Mouse (Mus musculus): Measurements from ENCODE around the gene Ebf1. TPM values are rescaled to one million over a fixed set of nuclear protein-coding genes. Genes with fewer than 3 reads are reported as not detected.

Ebf1 gene
- polyA plus RNA-seq, 1 experiment from 2014 or later, result 3.6 TPM

GRCm38 (mm10) chr11:44616078-44616787 is 884 bp upstream of the Ebf1 start:
- WGBS, result 15% methylated on average over 18 of the region's 18 CpGs
- Histone ChIP-seq H3K4me3 (ENCODE audit: low read depth, low read length) (peak overlapping the region; percentile 52), H3K36me3 (ENCODE audit: control insufficient read depth, insufficient read depth, low read length) (no peaks in the 10 kb centered on the region), H3K9ac (ENCODE audit: low read length) (no peak overlapping the region; the same call in 1 of the 2 replicates), H3K4me2 (replicated peaks; ENCODE audit: low read depth) (peak overlapping the region; percentile 64), H3K27ac (replicated peaks) (no peak overlapping the region), H3K9me3 (ENCODE audit: control insufficient read depth, low read length) (no peaks in the 10 kb centered on the region), H3K4me1 (replicated peaks; ENCODE audit: control insufficient read depth, insufficient read depth) (no peaks in the 10 kb centered on the region; the same call in 1 of the 2 replicates), H3K27me3 (ENCODE audit: control insufficient read depth, insufficient read depth, low read length) (peaks cover 32% of the 10 kb centered on the region)
- ATAC-seq (ENCODE audit: low FRiP score, low TSS enrichment), result no peak
- TF ChIP-seq EP300 (optimal IDR thresholded peaks at IDR 0.05), result no peak
- no peak for DNase-seq (ENCODE audit: low spot score)

- DNase-seq (ENCODE audit: low spot score) (peak; percentile 41), ATAC-seq (ENCODE audit: low FRiP score, low TSS enrichment) (no peak)
- Histone ChIP-seq H3K4me2 (replicated peaks; ENCODE audit: low read depth) (peak overlapping the region; percentile 64), H3K9me3 (ENCODE audit: control insufficient read depth, low read length) (no peaks in the 10 kb centered on the region), H3K27me3 (ENCODE audit: control insufficient read depth, insufficient read depth, low read length) (peaks cover 22% of the 10 kb centered on the region), H3K4me3 (ENCODE audit: low read depth, low read length) (peak overlapping the region; percentile 52), H3K36me3 (ENCODE audit: control insufficient read depth, insufficient read depth, low read length) (no peaks in the 10 kb centered on the region), H3K4me1 (replicated peaks; ENCODE audit: control insufficient read depth, insufficient read depth) (no peaks in the 10 kb centered on the region), H3K9ac (ENCODE audit: low read length) (peak overlapping the region; percentile 63), H3K27ac (replicated peaks) (peak overlapping the region; percentile 74)
- WGBS, result under 1% methylated on average over 55 of the region's 55 CpGs
- no peak for TF ChIP-seq EP300 (optimal IDR thresholded peaks at IDR 0.05)
- TF ChIP-seq CTCF (IDR thresholded peaks at IDR 0.05; ENCODE audit: low read depth), result no peak
Observed at GRCm38 (mm10) chr11:44617734-44618586, 843 bp downstream of the Ebf1 start.

GRCm38 (mm10) chr11:44619131-44619886 is 2.2 kb downstream of the Ebf1 start:
- ATAC-seq (ENCODE audit: low FRiP score, low TSS enrichment) (no peak), DNase-seq (ENCODE audit: low spot score) (no peak)
- no peak for TF ChIP-seq EP300 (optimal IDR thresholded peaks at IDR 0.05)
- Histone ChIP-seq H3K4me1 (replicated peaks; ENCODE audit: control insufficient read depth, insufficient read depth) (no peaks in the 10 kb centered on the region), H3K4me2 (replicated peaks; ENCODE audit: low read depth) (peak overlapping the region; percentile 63), H3K9me3 (ENCODE audit: control insufficient read depth, low read length) (no peaks in the 10 kb centered on the region), H3K36me3 (ENCODE audit: control insufficient read depth, insufficient read depth, low read length) (no peaks in the 10 kb centered on the region), H3K27ac (replicated peaks) (no peak overlapping the region), H3K4me3 (ENCODE audit: low read depth, low read length) (peak overlapping the region; percentile 52), H3K27me3 (ENCODE audit: control insufficient read depth, insufficient read depth, low read length) (peaks cover 14% of the 10 kb centered on the region), H3K9ac (ENCODE audit: low read length) (peak overlapping the region; percentile 18; the same call in 1 of the 2 replicates)
- 15% methylated on average over 15 of the region's 15 CpGs for WGBS

- no peaks in the 10 kb centered on the region for H3K36me3 ChIP-seq (ENCODE audit: control insufficient read depth, insufficient read depth, low read length)
- no peaks in the 10 kb centered on the region for H3K4me1 ChIP-seq (replicated peaks; ENCODE audit: control insufficient read depth, insufficient read depth)
- no peak for DNase-seq (ENCODE audit: low spot score)
- TF ChIP-seq CTCF (IDR thresholded peaks at IDR 0.05; ENCODE audit: low read depth) (no peak), EP300 (optimal IDR thresholded peaks at IDR 0.05) (no peak)
- H3K9me3 ChIP-seq (ENCODE audit: control insufficient read depth, low read length), result no peaks in the 10 kb centered on the region
- H3K4me3 ChIP-seq (ENCODE audit: low read depth, low read length), result peak overlapping the region; percentile 52
- H3K27me3 ChIP-seq (ENCODE audit: control insufficient read depth, insufficient read depth, low read length), result peaks cover 14% of the 10 kb centered on the region
- no peak for ATAC-seq (ENCODE audit: low FRiP score, low TSS enrichment)
- peak overlapping the region; percentile 18; the same call in 1 of the 2 replicates for H3K9ac ChIP-seq (ENCODE audit: low read length)
- 17% methylated on average over 41 of the region's 41 CpGs for whole genome bisulfite sequencing
- peak overlapping the region; percentile 47 for H3K4me2 ChIP-seq (replicated peaks; ENCODE audit: low read depth)
- no peak overlapping the region for H3K27ac ChIP-seq (replicated peaks)
Observed at GRCm38 (mm10) chr11:44619887-44620693, 3.0 kb downstream of the Ebf1 start.

All from stomach, postnatal 0 days (tissue).